Mouse (Mus musculus): ENCODE measurements around the gene Gm19935.

GRCm38 (mm10) chr8:90799473-90799872 is 17.7 kb downstream of the Gm19935 start:
- no peak for TF ChIP-seq CTCF (IDR thresholded peaks at IDR 0.05; ENCODE audit: low read depth)
- no peak for TF ChIP-seq EP300 (optimal IDR thresholded peaks at IDR 0.05)
